Mouse (Mus musculus) liver, embryonic 14.5 days (tissue): ENCODE results near the gene Dock9.

ENCODE experiments used
- CTCF ChIP-seq: IDR thresholded peaks from 2 replicates; pipeline ENCODE4 v1.5.1; 2016; ENCODE audit warnings: antibody characterized with exemption, low read depth, control low read depth
- EP300 ChIP-seq: IDR thresholded peaks from 2 replicates; pipeline ENCODE4 v1.6.1; 2016; ENCODE audit warnings: antibody characterized with exemption, low read depth

GRCm38 (mm10) chr14:121527883-121528282 lies 269.8 kb downstream of the Dock9 start:
- TF ChIP-seq CTCF, result no peak
- no peak for TF ChIP-seq EP300
